Mouse (Mus musculus) heart, adult 2 months (tissue): ENCODE results near the gene Hmox1.

Source experiments
- CTCF ChIP-seq: fragments of 200-600 bp; IDR thresholded peaks from 2 replicates; pipeline ENCODE4 v1.8.1; 2022; ENCODE audit warnings: antibody characterized with exemption, mild to moderate bottlenecking, moderate library complexity
- EP300 ChIP-seq: fragments of 200-500 bp; IDR thresholded peaks from 2 replicates; pipeline ENCODE4 v1.6.1; 2011; ENCODE audit warnings: low read depth, low read length, control low read depth; ENCODE audit not compliant: insufficient read depth

DNA sequence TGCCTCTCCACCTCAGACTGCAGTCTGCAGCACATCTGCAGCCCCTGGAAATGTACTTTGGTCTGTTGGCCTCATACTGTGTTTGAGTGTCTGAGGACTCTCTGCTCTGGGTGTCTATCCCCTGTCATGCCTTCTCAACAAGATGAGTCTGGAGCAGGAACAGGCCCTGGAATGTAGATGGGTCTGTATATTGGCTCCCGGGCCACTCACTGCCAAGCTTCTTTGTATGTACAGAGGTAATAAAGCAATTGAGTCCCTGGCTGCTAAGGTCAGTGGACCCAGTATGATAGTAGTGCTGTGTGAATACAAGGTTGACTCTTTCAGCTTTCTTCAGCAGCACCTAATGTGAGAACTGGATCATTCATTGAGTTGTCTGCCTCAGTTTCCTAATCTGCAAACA is 34.0 kb downstream of the Hmox1 start:
- no peak for TF ChIP-seq CTCF
- no peak for TF ChIP-seq EP300
